Mouse (Mus musculus): ENCODE measurements around the gene Kif13a. TPM values are rescaled to one million over a fixed set of nuclear protein-coding genes. Genes with fewer than 3 reads are reported as not detected.

The Kif13a gene
- polyA plus RNA-seq, 1 experiment from 2014 or later: 7.9 TPM

DNA sequence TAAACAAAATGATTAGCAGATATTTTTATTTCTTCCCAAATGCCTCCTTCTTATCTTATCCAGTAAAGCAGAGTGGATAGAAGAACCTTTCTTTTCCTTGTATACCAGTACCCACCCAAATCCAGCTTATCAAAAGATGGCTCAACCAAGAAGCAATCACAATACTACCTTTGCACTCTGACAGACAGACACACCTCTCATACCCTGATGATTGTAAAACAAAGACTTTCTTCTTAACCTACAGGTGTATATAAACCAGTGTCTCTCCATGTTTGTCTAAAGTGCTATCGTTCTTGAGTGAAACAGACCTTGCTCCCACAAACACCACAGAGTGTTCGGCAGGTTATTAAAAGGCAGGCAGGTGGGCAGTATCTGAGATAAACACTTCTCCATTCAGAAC lies 70.5 kb downstream of the Kif13a start:
- Histone ChIP-seq H3K4me1 (ENCODE audit: control insufficient read depth, insufficient read depth, low read length) (no peaks in the 10 kb centered on the region), H3K4me2 (ENCODE audit: low read depth, low read length) (no peak overlapping the region), H3K9ac (ENCODE audit: low read length) (no peak overlapping the region), H3K27me3 (ENCODE audit: control insufficient read depth, insufficient read depth, low read length) (no peaks in the 10 kb centered on the region), H3K27ac (ENCODE audit: low read length) (no peak overlapping the region), H3K9me3 (replicated peaks; ENCODE audit: control insufficient read depth, low read length) (no peaks in the 10 kb centered on the region), H3K4me3 (replicated peaks; ENCODE audit: low read length) (no peak overlapping the region), H3K36me3 (ENCODE audit: control insufficient read depth, insufficient read depth, low read length) (no peaks in the 10 kb centered on the region)
- 73% methylated on average over 2 of the region's 2 CpGs for WGBS
- no peak for ATAC-seq (ENCODE audit: insufficient read depth, low FRiP score)

DNA sequence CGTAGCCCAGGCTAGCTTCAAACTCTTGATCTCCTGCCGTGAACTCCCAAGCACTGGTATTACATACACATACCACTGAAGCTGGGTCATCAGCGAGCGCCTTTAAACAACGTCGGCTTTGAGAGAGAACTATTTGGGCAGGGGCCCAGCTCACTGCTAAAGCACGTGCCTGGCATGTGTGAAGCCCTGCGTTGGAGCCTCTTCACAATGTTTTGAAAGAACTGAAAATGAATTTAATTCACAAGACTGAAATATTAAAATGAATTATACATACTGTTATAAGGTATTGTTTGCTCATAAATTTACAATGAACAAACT lies 70.9 kb downstream of the Kif13a start:
- H3K27ac ChIP-seq (ENCODE audit: low read length): no peak overlapping the region
- no peak overlapping the region for H3K9ac ChIP-seq (ENCODE audit: low read length)
- H3K4me3 ChIP-seq (replicated peaks; ENCODE audit: low read length): no peak overlapping the region
- ATAC-seq (ENCODE audit: insufficient read depth, low FRiP score): no peak
- H3K36me3 ChIP-seq (ENCODE audit: control insufficient read depth, insufficient read depth, low read length): no peaks in the 10 kb centered on the region
- H3K9me3 ChIP-seq (replicated peaks; ENCODE audit: control insufficient read depth, low read length): no peaks in the 10 kb centered on the region
- H3K4me2 ChIP-seq (ENCODE audit: low read depth, low read length): no peak overlapping the region
- 70% methylated on average over 8 of the region's 8 CpGs for WGBS
- no peaks in the 10 kb centered on the region for H3K27me3 ChIP-seq (ENCODE audit: control insufficient read depth, insufficient read depth, low read length)
- H3K4me1 ChIP-seq (ENCODE audit: control insufficient read depth, insufficient read depth, low read length): no peaks in the 10 kb centered on the region

- H3K4me2 ChIP-seq (ENCODE audit: low read depth, low read length): no peak overlapping the region
- 89% methylated on average over 8 of the region's 8 CpGs for WGBS
- H3K4me3 ChIP-seq (replicated peaks; ENCODE audit: low read length): no peak overlapping the region
- no peak for ATAC-seq (ENCODE audit: insufficient read depth, low FRiP score)
- no peak overlapping the region for H3K9ac ChIP-seq (ENCODE audit: low read length)
- no peaks in the 10 kb centered on the region for H3K27me3 ChIP-seq (ENCODE audit: control insufficient read depth, insufficient read depth, low read length)
- H3K4me1 ChIP-seq (ENCODE audit: control insufficient read depth, insufficient read depth, low read length): no peaks in the 10 kb centered on the region
- no peak overlapping the region for H3K27ac ChIP-seq (ENCODE audit: low read length)
- H3K36me3 ChIP-seq (ENCODE audit: control insufficient read depth, insufficient read depth, low read length): no peaks in the 10 kb centered on the region
- H3K9me3 ChIP-seq (replicated peaks; ENCODE audit: control insufficient read depth, low read length): no peaks in the 10 kb centered on the region
Observed at GRCm38 (mm10) chr13:46858143-46858834, 71.4 kb downstream of the Kif13a start.

DNA sequence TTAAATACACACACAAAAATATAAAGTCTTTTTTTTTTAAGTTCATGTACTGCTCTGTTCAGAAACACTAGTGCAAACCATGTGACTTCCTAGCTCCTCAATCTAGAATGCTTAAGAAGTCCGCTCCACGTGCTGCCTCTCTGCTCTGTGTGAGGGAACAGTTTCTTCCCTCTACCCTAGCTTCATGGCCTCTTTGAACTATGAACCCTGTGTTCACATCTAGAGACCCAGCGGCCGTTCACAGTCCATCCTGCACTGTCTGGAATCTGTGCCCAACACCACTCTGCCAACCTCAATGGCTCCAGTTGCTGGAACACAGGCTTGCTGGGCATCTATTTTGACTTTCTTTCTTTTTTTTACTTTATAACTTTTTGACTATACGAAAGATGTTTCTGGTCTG lies 75.2 kb downstream of the Kif13a start:
- Histone ChIP-seq H3K4me1 (ENCODE audit: control insufficient read depth, insufficient read depth, low read length) (no peaks in the 10 kb centered on the region), H3K4me3 (replicated peaks; ENCODE audit: low read length) (no peak overlapping the region), H3K36me3 (ENCODE audit: control insufficient read depth, insufficient read depth, low read length) (no peaks in the 10 kb centered on the region), H3K27ac (ENCODE audit: low read length) (no peak overlapping the region), H3K27me3 (ENCODE audit: control insufficient read depth, insufficient read depth, low read length) (no peaks in the 10 kb centered on the region), H3K9ac (ENCODE audit: low read length) (no peak overlapping the region), H3K4me2 (ENCODE audit: low read depth, low read length) (no peak overlapping the region), H3K9me3 (replicated peaks; ENCODE audit: control insufficient read depth, low read length) (no peaks in the 10 kb centered on the region)
- WGBS: 85% methylated on average over 5 of the region's 5 CpGs
- ATAC-seq (ENCODE audit: insufficient read depth, low FRiP score): no peak

DNA sequence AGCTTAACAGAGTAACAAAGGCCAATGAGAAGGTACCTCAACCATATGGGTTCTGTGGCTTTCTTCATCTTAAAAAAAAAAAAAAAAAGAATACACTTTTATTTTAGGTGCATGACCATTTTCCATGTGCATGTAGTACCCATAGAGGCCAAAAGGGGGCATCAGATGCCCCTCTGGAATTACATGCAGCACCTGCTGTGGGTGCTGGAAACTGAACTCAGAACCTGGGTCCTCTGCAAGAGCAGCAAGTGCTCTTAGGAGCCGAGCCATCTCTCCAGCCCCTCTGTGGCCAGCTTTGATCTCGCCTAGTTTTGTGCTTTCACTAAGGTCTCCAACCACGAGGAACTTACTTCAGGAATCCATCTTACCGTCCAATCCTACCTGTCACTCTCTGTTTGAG lies 77.2 kb downstream of the Kif13a start:
- no peak overlapping the region for H3K9ac ChIP-seq (ENCODE audit: low read length)
- WGBS: 91% methylated on average over 4 of the region's 4 CpGs
- H3K9me3 ChIP-seq (replicated peaks; ENCODE audit: control insufficient read depth, low read length): no peaks in the 10 kb centered on the region
- no peaks in the 10 kb centered on the region for H3K27me3 ChIP-seq (ENCODE audit: control insufficient read depth, insufficient read depth, low read length)
- H3K36me3 ChIP-seq (ENCODE audit: control insufficient read depth, insufficient read depth, low read length): no peaks in the 10 kb centered on the region
- no peaks in the 10 kb centered on the region for H3K4me1 ChIP-seq (ENCODE audit: control insufficient read depth, insufficient read depth, low read length)
- H3K27ac ChIP-seq (ENCODE audit: low read length): no peak overlapping the region
- H3K4me2 ChIP-seq (ENCODE audit: low read depth, low read length): no peak overlapping the region
- ATAC-seq (ENCODE audit: insufficient read depth, low FRiP score): no peak
- no peak overlapping the region for H3K4me3 ChIP-seq (replicated peaks; ENCODE audit: low read length)

DNA sequence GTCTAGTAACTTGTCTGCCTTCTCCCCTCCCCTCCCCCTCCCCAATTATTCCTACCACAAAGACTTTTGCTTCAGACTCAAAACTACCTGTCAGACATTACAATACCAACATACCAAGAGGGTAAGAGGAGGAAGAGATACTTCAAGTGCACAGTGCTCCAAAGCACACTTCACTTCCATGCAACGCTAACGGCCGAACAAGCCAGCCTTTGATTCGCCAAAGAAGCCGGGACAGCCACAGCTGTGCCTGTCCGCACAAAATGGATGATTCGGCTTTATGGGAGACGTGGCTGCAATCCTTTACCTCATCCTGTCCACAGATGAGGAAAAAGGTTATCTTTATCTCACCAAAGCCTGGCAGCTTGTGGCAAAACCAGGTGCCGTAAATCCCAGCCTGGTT lies 84.2 kb downstream of the Kif13a start:
- Histone ChIP-seq H3K4me2 (ENCODE audit: low read depth, low read length) (no peak overlapping the region), H3K4me1 (ENCODE audit: control insufficient read depth, insufficient read depth, low read length) (no peaks in the 10 kb centered on the region), H3K9me3 (replicated peaks; ENCODE audit: control insufficient read depth, low read length) (no peaks in the 10 kb centered on the region), H3K36me3 (ENCODE audit: control insufficient read depth, insufficient read depth, low read length) (no peaks in the 10 kb centered on the region), H3K27ac (ENCODE audit: low read length) (no peak overlapping the region), H3K4me3 (replicated peaks; ENCODE audit: low read length) (no peak overlapping the region), H3K9ac (ENCODE audit: low read length) (no peak overlapping the region), H3K27me3 (ENCODE audit: control insufficient read depth, insufficient read depth, low read length) (no peaks in the 10 kb centered on the region)
- WGBS: 62% methylated on average over 9 of the region's 9 CpGs
- no peak for ATAC-seq (ENCODE audit: insufficient read depth, low FRiP score)

GRCm38 (mm10) chr13:46844561-46845235 lies 85.0 kb downstream of the Kif13a start:
- 74% methylated on average over 12 of the region's 12 CpGs for WGBS
- H3K27ac ChIP-seq (ENCODE audit: low read length): no peak overlapping the region
- no peak overlapping the region for H3K4me3 ChIP-seq (replicated peaks; ENCODE audit: low read length)
- no peaks in the 10 kb centered on the region for H3K36me3 ChIP-seq (ENCODE audit: control insufficient read depth, insufficient read depth, low read length)
- no peaks in the 10 kb centered on the region for H3K4me1 ChIP-seq (ENCODE audit: control insufficient read depth, insufficient read depth, low read length)
- H3K27me3 ChIP-seq (ENCODE audit: control insufficient read depth, insufficient read depth, low read length): no peaks in the 10 kb centered on the region
- no peak overlapping the region for H3K9ac ChIP-seq (ENCODE audit: low read length)
- H3K9me3 ChIP-seq (replicated peaks; ENCODE audit: control insufficient read depth, low read length): no peaks in the 10 kb centered on the region
- H3K4me2 ChIP-seq (ENCODE audit: low read depth, low read length): no peak overlapping the region
- no peak for ATAC-seq (ENCODE audit: insufficient read depth, low FRiP score)

DNA sequence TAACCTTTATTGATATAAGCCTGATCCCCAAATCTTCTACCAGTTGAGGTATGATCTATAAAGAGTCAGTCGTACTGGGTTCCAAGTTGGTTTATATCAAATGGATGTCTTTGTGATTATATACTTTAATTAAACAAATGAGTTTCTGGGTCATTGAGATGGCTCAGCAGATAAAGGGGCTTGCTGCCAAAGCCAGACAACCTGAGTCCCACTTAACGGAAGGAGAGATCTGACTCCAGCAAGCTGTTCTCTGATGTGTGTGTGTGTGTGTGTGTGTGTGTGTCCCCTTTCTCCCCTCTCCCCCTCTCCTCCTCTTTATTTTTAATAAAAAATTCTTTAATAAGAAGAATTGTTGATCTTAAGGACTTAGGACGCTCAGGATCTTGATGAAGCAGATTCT lies 86.0 kb downstream of the Kif13a start:
- no peak for ATAC-seq (ENCODE audit: insufficient read depth, low FRiP score)
- Histone ChIP-seq H3K36me3 (ENCODE audit: control insufficient read depth, insufficient read depth, low read length) (no peaks in the 10 kb centered on the region), H3K4me1 (ENCODE audit: control insufficient read depth, insufficient read depth, low read length) (no peaks in the 10 kb centered on the region), H3K9ac (ENCODE audit: low read length) (no peak overlapping the region), H3K4me3 (replicated peaks; ENCODE audit: low read length) (no peak overlapping the region), H3K27me3 (ENCODE audit: control insufficient read depth, insufficient read depth, low read length) (no peaks in the 10 kb centered on the region), H3K9me3 (replicated peaks; ENCODE audit: control insufficient read depth, low read length) (no peaks in the 10 kb centered on the region), H3K4me2 (ENCODE audit: low read depth, low read length) (no peak overlapping the region), H3K27ac (ENCODE audit: low read length) (no peak overlapping the region)
- whole genome bisulfite sequencing: 76% methylated on average over 3 of the region's 3 CpGs

GRCm38 (mm10) chr13:46842185-46842584 lies 87.5 kb downstream of the Kif13a start:
- no peak overlapping the region for H3K4me3 ChIP-seq (replicated peaks; ENCODE audit: low read length)
- H3K9me3 ChIP-seq (replicated peaks; ENCODE audit: control insufficient read depth, low read length): no peaks in the 10 kb centered on the region
- H3K9ac ChIP-seq (ENCODE audit: low read length): no peak overlapping the region
- no peaks in the 10 kb centered on the region for H3K36me3 ChIP-seq (ENCODE audit: control insufficient read depth, insufficient read depth, low read length)
- peak overlapping the region; percentile 78 for H3K27ac ChIP-seq (ENCODE audit: low read length)
- whole genome bisulfite sequencing: 67% methylated on average over 8 of the region's 8 CpGs
- no peaks in the 10 kb centered on the region for H3K4me1 ChIP-seq (ENCODE audit: control insufficient read depth, insufficient read depth, low read length)
- no peak overlapping the region for H3K4me2 ChIP-seq (ENCODE audit: low read depth, low read length)
- ATAC-seq (ENCODE audit: insufficient read depth, low FRiP score): no peak
- no peaks in the 10 kb centered on the region for H3K27me3 ChIP-seq (ENCODE audit: control insufficient read depth, insufficient read depth, low read length)
